19 mouse cellular contexts compared by ENCODE assay signal in genomic region chr5:106471235-106472104, GRCm38 (mm10). TPM values are rescaled to one million over a fixed set of nuclear protein-coding genes. Genes with fewer than 3 reads are reported as not detected.
DNase-seq lines count a peak whose midpoint lies in the region; ATAC-seq and TF ChIP-seq lines count a peak whose summit lies in the region.
"Had no signal": no experiment of that assay in that cellular context is flagged by ENCODE, and none has a peak within 500 bp of the region (broad histone marks: within the 10 kb centered on the region; RNA-seq: fewer than 3 reads in every experiment).

No protein-coding gene starts in this region.

- no peak overlapping the region for H3K27ac ChIP-seq in neural tube, embryonic 11.5 days (ENCODE audit: low read depth, low read length)
- no peak overlapping the region for H3K27ac ChIP-seq in neural tube, embryonic 15.5 days (replicated peaks)
- no peak overlapping the region for H3K27ac ChIP-seq in forebrain, postnatal 0 days (ENCODE audit: low read depth, low read length)

- H3K4me2 ChIP-seq in neural tube, embryonic 11.5 days (ENCODE audit: low read depth), result no peak overlapping the region
- no peak overlapping the region for H3K4me2 ChIP-seq in neural tube, embryonic 15.5 days
- no peak overlapping the region for H3K4me2 ChIP-seq in forebrain, postnatal 0 days (ENCODE audit: low read depth)

- H3K9me3 ChIP-seq in neural tube, embryonic 11.5 days (ENCODE audit: control insufficient read depth, low read length), result no peaks in the 10 kb centered on the region
- H3K9me3 ChIP-seq in neural tube, embryonic 15.5 days (replicated peaks), result no peaks in the 10 kb centered on the region
- H3K9me3 ChIP-seq in forebrain, postnatal 0 days (ENCODE audit: low read length), result no peaks in the 10 kb centered on the region

- no peak overlapping the region for H3K4me3 ChIP-seq in neural tube, embryonic 11.5 days (ENCODE audit: low read depth, low read length)
- H3K4me3 ChIP-seq in neural tube, embryonic 15.5 days (replicated peaks), result no peak overlapping the region
- no peak overlapping the region for H3K4me3 ChIP-seq in forebrain, postnatal 0 days (ENCODE audit: low read depth, low read length)
- H3K4me3 ChIP-seq: erythroblast, embryonic 14.5 days had no signal

- H3K27me3 ChIP-seq in neural tube, embryonic 11.5 days (ENCODE audit: control insufficient read depth, insufficient read depth, low read length), result peaks cover 69% of the 10 kb centered on the region
- H3K27me3 ChIP-seq in neural tube, embryonic 15.5 days (replicated peaks), result peaks cover 83% of the 10 kb centered on the region
- H3K27me3 ChIP-seq in forebrain, postnatal 0 days (ENCODE audit: insufficient read depth, low read length), result peaks cover 57% of the 10 kb centered on the region

- WGBS in neural tube, embryonic 11.5 days, result 8% methylated on average over 13 of the region's 13 CpGs
- 8% methylated on average over 13 of the region's 13 CpGs for WGBS in neural tube, embryonic 15.5 days
- WGBS in forebrain, postnatal 0 days, result 7% methylated on average over 13 of the region's 13 CpGs

- H3K36me3 ChIP-seq in neural tube, embryonic 11.5 days (ENCODE audit: control insufficient read depth, insufficient read depth, low read length), result no peaks in the 10 kb centered on the region
- no peaks in the 10 kb centered on the region for H3K36me3 ChIP-seq in neural tube, embryonic 15.5 days
- H3K36me3 ChIP-seq in forebrain, postnatal 0 days (ENCODE audit: insufficient read depth), result no peaks in the 10 kb centered on the region

- DNase-seq in cerebellum, adult 8-10 months, result peak; percentile 23
- peak; percentile 33 for DNase-seq in neural tube, embryonic 11.5 days (ENCODE audit: low spot score)
- DNase-seq in forebrain, postnatal 0 days, result peak; percentile 42
- DNase-seq in yolk sac, embryonic 10.5 days (ENCODE audit: low spot score), result no peak
- DNase-seq in lung, postnatal 10 days, result no peak
- no peak for DNase-seq in frontal cortex, postnatal 36 days (ENCODE audit: low spot score in 2 of 2)
- DNase-seq: heart, adult 18-20 months; heart, postnatal 10 days; kidney, adult 11 months; kidney, postnatal 4 days; lung, adult 18-20 months; spleen, adult 18-20 months; thymus, postnatal 36 days had no signal

- H3K9ac ChIP-seq in neural tube, embryonic 11.5 days (ENCODE audit: low read length), result no peak overlapping the region
- H3K9ac ChIP-seq in neural tube, embryonic 15.5 days (replicated peaks), result no peak overlapping the region
- H3K9ac ChIP-seq in forebrain, postnatal 0 days, result no peak overlapping the region

- ATAC-seq in cerebellum, adult (ENCODE audit: insufficient number of reproducible peaks, low FRiP score, low TSS enrichment), result no peak
- ATAC-seq in neural tube, embryonic 11.5 days (ENCODE audit: insufficient read depth, low FRiP score, low TSS enrichment), result no peak
- ATAC-seq in neural tube, embryonic 15.5 days (ENCODE audit: low FRiP score), result no peak
- no peak for ATAC-seq in forebrain, postnatal 0 days

- 0 out of 2 replicates have a peak, but pooled peaks cover 3% of the 10 kb centered on the region for H3K4me1 ChIP-seq in neural tube, embryonic 11.5 days (ENCODE audit: control insufficient read depth, insufficient read depth, low read length)
- peaks cover 6% of the 10 kb centered on the region for H3K4me1 ChIP-seq in neural tube, embryonic 15.5 days
- peaks cover 2% of the 10 kb centered on the region; the same call in 1 of the 2 replicates for H3K4me1 ChIP-seq in forebrain, postnatal 0 days (ENCODE audit: insufficient read depth)

- no peak for TF ChIP-seq CTCF in forebrain, postnatal 0 days (IDR thresholded peaks at IDR 0.05; ENCODE audit: low read depth)

RNA-seq across cellular contexts. Expression of gene Barhl2, which starts 13.5 kb away (rescaled TPM):
- polyA plus RNA-seq in neural tube, embryonic 11.5 days (2014; fragmentation: Nextera tagmentation; extraction: Ambion mirVana), result 3.9 and 4.2 TPM in 2 replicates
- 1.5 and 1.8 TPM in 2 replicates for polyA plus RNA-seq in neural tube, embryonic 15.5 days (2015; fragmentation: Nextera tagmentation; extraction: Ambion mirVana)
- 4.5 and 9.4 TPM in 2 replicates for total RNA-seq in forebrain, postnatal 0 days (2014; rRNA removed)
- 1.3 and 1.5 TPM in 2 replicates for polyA plus RNA-seq in forebrain, postnatal 0 days (2015; fragmentation: Nextera tagmentation; extraction: Ambion mirVana)
- total RNA-seq: adrenal gland, adult 18-20 months; gastrocnemius, adult 18-20 months; heart, adult 18-20 months; heart, postnatal 10 days had no signal
- polyA plus RNA-seq: erythroblast, embryonic 14.5 days; stomach, embryonic 16.5 days had no signal

Comparison
In these comparisons a context has a peak if more than half of its experiments do, and no peak if none do; other contexts are left out.
1. DNase-seq: peak in cerebellum, adult 8-10 months (single experiment), neural tube, embryonic 11.5 days (single experiment) and forebrain, postnatal 0 days (single experiment); none in yolk sac, embryonic 10.5 days (single experiment), lung, postnatal 10 days (single experiment) and frontal cortex, postnatal 36 days (0 of 2).